Mouse (Mus musculus) cerebellum, adult 2 months (tissue): ENCODE results near the gene Ralbp1.

Experiments used
- CTCF ChIP-seq: fragments of 200-500 bp; IDR thresholded peaks from 2 replicates; pipeline ENCODE4 v1.5.1; 2011; ENCODE audit warnings: low read depth, mild to moderate bottlenecking, control low read depth, low read length, moderate library complexity, borderline replicate concordance; ENCODE audit not compliant: insufficient read depth
- POLR2A ChIP-seq: fragments of 200-500 bp; IDR thresholded peaks from 2 replicates; pipeline ENCODE4 v1.6.1; 2011; ENCODE audit warnings: low read length, control low read depth, borderline replicate concordance; ENCODE audit not compliant: insufficient read depth

DNA sequence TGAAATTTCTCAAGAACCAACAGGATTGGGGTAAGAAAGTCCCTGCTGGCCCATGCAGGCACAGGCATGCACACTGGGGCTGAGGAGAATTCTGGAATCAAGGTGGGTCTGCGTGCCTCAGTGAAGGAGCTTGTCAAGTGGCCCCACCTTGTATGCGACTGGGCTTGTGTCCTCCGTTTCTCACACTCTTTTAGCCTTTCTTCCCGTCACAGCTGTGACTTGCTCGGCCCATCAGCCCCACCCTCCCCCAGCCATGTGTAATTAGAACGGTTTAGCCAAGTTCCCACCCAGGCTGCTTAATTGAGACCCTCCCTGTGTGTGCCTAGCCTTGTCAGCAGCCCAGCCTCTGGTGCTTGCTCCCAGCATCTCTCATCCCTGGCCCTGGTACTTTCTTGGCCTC lies 28.5 kb upstream of the Ralbp1 start:
- TF ChIP-seq CTCF: no peak
- TF ChIP-seq POLR2A: no peak
